Mouse (Mus musculus) kidney, adult 2 months (tissue): ENCODE data around the gene Grm1.

Source experiments
- CTCF ChIP-seq: fragments of 200-500 bp; conservative IDR thresholded peaks from 2 replicates; pipeline ENCODE4 v1.5.1; 2011; ENCODE audit warnings: low read depth, mild to moderate bottlenecking, control low read depth, low read length, moderate library complexity, mixed read lengths; ENCODE audit not compliant: insufficient read depth, insufficient read length
- POLR2A ChIP-seq: fragments of 200-500 bp; IDR thresholded peaks from one replicate; pipeline ENCODE4 v1.6.1; 2011; ENCODE audit warnings: low read depth, low read length, control low read depth

DNA sequence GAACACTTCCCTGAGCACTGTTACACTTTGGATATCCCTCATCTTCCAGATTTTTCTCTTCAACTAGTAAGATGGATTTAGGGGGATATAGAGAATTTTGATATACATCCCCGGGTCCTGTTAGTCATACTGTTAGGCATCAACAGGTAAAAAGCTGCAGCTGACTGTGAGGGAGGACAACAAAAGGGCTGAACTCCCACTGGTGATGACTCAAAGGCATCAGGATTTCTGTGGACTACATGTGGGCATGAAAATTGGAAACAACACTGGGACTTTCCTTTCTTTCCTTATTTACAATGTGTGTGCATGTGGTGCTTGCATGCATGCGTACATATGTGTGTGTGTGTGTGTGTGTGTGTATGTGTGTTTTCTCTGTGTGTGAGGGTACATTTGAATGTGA is 215.9 kb downstream of the Grm1 start:
- TF ChIP-seq CTCF (no peak), POLR2A (no peak)
